Mouse (Mus musculus) frontal cortex, postnatal 10 days (tissue): ENCODE data around the gene Stk32c.

Experiments used
- DNase-seq, 2 experiments: peaks; one replicate each; pipeline ENCODE4 v3.0.0; 2022; ENCODE audit warnings: low spot score in 2 of 2, mixed read lengths in 1 of 2

Gene Stk32c

DNA sequence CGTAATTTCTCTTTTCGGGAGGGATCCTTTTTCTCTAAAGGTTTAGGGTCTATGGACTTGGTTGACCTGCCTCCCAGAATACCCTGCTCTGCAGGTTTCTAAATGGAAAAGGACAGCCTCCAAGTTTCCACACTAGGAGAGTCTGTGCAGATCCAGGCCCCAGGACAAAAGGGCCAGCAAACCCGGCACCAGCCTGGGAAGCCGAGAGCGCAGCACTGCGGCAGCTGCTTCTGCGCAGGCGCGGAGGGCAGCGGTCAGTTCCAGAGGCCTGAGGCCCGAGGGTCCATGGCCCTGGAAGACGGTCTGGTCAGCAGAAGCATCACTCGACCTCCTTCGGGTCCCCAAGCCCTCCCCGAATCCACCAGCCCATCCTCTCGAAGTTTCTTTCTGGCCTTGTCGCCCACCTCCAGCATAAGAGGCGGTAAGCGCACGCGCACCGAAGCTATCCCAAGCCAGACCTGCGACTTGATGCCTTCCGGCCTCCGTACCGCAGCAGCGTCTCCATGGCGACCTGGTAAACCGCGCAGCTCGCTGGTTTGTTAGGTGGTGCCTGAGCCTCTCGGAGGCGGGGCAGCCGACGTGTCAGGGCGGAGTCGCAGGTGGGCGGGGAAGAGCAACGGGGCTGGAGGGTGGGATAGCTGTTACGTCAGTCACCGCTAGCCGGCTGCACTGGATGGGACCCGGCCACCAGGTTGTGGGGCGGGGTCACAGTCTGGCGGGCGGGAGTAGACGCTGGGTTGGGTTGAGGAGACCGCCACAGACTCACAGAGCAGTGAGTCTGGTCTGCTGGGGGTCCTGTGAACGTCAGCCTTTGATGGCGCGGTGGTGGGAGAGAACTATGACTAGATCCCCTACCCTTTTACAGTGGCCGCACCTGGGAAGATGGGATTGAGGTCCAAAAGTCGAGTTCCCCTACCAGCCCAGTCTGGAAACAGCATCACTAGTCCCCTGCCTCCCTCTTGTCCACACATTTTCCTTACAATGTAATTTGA is at the start of gene Stk32c, which contains the start of gene Lrrc27:
Stk32c (minus strand) TSS at position 554 of the 992 bp plus-strand sequence.
Lrrc27 (plus strand) TSS at position 235 of the 992 bp plus-strand sequence.
- DNase-seq: peak; percentile 97

DNA sequence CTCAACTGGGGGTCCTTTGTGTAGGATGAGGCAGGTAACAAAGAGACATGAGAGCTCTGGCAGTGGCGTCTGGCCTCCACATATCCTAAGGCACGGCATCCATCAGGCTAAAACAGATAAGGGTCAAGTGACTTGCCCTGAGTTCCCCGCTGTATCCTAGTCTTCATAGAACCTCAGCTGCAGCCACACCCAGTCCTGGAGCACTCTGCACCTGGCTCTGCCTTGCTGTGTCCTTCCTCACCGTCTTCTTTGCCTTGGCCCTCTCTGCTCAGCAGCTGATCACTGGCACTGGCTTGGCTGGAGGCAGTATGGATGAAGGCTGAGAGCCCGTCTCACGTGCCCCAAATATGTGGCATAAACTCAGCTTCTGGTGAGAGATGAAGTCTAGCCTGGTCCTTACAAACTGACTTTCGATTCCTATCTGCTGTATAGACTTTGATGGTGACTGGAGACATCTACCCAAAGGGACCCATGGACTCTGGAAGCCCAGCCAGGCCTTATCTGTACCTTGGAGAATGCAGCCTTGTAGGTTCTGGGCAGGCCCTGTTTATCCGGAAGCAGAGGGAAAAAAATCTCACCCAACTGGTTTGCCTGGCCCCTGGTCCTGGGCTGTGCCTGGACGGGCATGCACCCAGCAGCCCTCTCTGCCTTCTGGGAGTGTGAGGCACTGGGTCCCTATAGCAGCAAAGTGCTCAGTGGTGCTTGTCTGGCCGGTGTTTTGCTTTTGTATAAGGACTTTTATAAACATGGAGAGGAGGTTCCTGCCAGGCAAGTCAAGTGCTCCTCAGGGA is 44.8 kb upstream of the Stk32c start:
- no peak for DNase-seq

DNA sequence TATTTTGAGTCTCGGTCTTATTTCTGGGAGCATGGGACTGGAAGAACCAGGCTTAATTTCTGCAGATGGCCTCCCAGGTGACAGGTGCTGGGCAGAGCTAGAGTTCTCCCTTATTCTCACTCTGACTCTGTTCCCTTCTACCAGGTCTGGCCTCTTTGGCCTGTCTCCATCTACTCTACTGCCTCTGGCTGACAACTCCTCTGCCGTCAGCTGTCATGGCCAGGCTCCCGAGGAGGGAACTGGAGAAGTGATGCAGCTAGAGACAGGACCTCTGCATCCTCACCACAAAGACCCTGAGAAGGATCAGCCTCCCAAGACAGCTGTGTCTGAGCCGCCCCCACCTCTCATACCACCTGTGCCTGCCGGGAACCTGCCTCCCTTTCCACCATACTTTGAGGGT is 41.5 kb upstream of the Stk32c start:
- DNase-seq: no peak

DNA sequence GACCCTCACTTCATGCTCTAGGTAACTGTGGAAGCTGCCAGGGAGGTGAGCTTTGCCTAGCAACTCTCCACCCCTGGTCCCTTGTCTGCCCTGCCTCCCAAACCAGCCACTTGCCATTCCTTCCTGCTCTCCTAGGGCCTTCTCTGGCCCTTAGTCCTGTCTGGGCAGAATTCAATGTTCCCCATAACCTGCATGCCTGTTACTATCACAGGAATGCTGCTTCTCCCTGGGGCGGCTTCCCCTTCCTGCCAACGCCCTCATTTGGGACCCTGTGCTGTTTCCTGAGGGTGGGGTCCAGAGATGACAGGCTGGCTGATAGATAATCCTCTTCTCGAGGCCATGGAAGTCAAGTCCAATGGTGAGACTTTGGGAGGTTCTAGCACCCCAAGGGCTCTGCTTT is 40.4 kb upstream of the Stk32c start:
- DNase-seq: no peak

DNA sequence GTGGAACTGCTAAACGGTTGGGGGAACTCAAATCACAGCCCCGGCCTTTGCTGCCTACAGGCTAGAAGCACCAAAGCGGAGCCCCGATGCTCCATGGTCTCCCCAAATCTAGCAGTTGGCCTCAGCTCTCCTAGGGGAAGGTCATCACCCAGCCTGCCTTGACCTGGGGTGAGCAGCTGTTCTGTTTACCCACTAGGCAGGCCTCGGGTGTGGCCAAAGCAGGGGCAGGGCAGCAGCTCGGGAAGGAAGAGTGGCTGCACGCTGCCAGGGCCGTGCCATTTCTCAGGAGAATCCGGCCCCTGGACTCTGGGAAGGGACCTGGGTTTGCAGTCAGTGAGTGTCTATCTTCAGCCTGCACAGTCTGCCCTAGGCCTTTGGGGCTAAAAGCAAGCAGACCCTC is 39.9 kb upstream of the Stk32c start:
- DNase-seq: no peak

DNA sequence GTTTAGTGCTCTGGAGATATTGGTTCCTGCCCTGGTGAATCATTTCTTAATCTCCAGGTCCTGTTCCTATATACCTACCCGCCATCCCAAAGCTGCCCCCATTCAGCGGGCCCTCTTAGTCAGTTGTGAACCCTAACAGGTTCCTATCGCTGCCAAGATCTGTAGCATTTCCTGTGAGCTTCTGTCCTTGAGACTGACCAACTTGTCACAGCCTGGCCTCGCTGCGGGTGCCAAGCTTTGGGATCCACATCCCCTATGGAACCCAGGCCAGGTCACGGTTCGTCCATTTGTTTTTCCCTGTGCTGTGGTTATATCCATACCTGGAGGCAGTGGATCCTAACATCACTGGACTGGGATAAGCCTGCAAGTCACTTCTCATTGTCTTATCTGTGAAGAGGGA is 39.5 kb upstream of the Stk32c start:
- no peak for DNase-seq

DNA sequence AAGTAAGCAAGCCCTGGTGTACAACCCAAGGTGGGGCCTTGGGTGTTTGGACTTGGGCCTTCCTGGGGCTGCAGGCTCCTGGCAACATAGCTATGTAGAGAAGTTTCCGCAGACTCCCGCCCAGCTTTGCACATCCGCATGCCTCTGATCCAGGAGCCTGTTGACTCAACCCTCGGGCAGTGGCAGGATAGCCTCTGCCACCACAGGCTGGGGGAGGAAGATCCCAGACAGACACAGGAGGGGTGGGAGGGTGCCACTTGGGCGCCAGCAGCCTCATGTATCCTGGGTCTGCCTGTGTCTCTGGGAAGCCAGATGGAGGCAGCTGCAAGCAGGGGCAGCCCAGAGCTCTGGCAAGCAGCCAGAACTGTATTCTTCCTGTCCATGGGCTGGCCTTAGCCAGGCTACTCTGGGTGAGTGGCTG is 38.8 kb upstream of the Stk32c start:
- no peak for DNase-seq

DNA sequence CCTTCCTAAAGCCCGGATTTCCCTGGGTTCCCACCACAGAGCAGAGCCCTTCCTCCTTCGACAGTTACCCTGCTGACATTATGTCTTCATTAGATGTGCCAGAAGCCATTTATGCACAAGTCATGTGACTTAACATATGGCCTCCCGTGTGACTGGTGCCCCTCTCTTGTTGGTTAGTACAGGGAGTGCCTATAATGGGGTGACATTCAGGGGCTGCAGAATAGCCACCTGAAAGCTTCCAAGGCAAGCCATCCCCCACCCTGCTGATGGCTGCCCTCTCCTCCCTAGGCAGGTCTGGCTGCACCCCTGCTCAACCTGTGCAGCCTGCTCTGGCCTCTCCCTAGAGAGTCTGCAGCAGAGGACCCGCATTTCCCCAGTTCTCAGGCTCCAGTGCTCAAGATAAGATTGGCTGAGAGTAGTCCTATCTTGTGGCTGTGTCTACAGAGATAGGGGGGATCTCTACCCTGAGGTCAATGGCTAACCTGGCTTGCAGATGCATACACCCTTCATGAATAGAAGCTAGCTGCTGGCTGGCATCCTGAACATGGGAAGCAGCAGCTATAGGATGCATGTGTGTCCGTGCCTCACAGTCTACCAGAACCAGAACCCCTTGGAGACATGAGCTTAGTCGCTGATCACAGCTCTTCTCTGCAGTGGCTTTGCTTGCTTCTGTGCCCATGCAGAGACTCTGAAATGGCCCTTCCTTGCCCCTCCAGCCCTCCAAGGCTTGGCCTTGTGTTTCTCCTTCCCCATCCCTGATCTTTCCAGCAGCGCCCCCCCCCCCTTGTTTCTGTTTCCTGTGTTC is 36.5 kb upstream of the Stk32c start:
- DNase-seq: no peak

DNA sequence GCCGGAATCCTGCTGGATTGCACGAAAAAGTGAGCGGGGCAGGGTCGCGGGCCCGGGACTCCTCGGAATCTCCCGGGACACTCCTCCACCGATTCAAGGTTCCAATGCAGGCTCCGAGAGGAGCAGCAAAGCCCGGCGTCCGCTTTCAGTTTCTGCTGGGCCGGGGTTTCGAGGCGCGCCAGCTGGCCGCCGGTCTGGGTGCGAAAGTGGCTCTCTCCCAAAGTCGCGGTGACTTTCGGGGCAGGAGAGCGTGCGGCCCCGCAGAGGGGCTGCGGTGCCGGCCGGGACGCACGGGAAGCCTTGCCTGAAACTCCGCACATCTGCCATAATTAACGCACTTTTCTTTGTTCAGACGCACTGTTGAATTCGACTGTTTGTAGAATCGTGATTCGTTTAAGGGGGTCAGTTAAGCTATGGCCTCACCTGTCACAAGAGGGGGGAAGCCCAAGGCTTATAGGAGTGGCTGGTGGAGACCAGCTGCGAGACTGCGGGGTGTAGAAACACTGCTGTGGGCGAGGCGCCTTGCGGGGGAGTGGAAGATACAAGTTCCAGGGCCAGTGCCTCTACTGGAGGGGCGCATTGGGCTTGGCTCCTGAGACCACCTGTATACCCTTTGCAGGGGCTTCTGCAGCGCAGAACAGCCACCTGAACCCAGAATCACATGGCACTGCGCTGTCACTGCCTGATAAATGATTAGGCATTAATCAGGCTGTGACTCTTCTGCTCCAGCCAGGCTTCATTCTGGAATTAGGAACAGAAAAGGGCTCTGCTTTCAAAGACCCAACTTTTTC is 35.7 kb upstream of the Stk32c start:
- DNase-seq: no peak

DNA sequence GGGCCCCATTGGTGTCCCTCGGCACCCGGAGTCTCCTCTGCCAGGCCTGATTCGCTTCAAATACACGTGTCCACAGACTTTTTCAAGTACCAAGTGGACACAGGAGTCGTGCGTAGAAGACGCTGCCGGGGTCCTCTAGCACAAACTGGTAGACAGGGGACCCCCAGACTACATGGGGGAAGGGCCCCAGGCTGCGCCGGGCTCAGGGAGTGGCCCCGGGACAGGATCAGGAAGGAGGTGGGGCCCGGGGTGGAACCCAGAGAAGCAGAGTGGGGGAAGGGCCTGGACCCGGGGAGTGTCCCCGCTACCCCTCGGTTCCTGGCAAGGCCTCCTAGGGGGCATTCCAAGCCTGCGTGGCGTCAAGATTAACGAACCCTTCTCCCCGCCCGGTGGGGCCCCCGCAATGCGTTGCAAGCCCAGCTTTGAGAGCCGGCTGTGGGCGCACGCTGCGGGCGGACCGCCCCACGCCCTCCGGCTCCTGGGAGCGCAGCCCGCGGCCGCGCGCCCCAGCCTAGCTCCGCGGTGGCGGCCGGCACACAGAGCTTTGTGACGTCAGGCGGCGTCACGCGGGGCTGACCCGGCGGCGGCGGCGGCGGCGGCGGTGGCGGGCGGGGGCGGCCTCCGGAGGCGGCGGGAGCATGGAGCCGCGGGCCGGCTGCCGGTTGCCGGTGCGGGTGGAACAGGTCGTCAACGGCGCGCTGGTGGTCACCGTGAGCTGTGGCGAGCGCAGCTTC is 34.9 kb upstream of the Stk32c start, which contains the start of gene Pwwp2b:
Pwwp2b (plus strand) TSS at position 602 of the 734 bp plus-strand sequence.
- DNase-seq: peak in 1 of 2 experiments; percentile 67

DNA sequence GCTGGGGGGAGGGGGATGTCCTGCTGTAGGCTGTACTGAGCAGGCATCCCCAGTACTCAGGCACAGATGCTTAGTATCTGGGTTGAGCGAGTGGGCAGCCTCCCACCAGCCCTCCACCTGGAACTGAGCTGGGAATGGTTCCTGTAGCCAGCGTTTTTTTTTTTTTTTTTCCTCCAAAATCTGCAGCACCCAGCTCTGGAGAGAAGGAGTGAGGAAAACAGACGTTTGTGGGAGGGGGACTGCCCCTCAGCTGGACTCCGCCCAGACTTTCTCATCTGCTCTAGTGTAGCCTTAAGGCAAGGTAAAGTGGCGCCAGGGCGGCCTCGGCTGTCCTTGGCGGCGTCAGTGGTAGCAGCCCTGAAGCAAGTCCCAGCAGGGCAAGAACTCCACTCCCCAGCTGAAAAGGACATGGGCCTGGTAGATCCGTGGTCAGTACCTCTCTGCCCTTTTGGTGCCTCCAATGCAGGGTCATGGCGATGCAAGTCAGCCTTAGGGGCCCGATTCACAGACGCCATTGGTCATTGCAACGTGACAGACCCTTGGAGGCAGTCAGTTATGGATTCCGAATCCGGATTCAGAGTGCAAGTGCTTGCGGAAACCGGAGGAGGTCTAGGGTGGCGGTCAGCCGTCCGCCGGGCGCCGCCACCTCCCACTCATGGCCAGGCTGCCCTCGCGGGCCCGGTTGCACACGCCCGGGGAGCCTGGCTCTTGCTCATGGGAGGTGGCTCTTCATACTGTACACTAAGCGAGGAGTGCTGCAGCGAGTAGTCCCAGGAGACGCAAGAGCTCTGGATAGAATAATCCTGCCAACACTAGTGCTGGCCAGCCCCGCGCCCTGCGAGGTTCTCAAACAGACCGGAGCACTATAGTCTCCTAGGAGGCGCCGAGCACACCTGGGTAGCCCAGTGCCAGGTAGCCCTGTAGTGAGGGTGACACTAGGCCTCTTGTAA is 34.1 kb upstream of the Stk32c start:
- DNase-seq: peak; percentile 32 to 52

DNA sequence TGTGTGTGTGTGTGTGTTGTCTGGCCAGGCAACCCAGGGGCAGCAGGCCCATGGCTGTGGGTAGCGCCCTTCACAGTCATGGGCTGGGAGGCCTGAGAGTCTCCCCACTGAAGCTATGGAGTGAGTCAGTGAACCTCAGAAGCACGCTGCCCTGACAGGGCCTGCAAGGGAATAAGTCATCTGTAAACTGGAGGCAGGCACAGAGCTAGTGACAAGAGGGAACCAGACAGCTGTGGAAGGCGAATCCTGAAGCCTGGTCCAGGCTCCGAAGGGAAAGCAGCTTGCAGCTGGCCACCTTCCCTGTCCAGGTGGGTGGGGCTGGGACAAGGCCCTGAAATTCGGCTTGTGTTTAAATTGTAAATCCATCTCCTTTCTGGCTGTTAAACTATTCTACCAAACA is 33.0 kb upstream of the Stk32c start:
- DNase-seq: no peak

DNA sequence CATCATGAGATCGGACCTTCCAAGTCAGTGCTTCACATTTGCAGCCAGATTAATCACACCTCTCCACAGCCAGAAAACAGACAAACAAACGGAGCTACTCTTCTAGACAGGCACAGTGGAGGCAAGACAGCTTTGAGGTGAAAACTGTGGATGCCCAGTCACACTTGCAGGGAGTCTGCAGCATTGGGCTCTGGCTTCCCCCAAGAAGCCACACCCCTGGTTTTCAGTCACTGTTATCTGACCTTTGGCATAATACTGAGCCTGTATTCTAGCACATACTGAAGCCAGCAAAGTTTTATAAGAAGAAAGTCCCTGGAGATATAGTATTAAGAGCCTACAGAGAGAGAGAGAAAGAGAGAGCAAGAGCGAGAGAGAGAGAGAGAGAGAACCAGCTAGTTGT is 26.3 kb upstream of the Stk32c start:
- no peak for DNase-seq

DNA sequence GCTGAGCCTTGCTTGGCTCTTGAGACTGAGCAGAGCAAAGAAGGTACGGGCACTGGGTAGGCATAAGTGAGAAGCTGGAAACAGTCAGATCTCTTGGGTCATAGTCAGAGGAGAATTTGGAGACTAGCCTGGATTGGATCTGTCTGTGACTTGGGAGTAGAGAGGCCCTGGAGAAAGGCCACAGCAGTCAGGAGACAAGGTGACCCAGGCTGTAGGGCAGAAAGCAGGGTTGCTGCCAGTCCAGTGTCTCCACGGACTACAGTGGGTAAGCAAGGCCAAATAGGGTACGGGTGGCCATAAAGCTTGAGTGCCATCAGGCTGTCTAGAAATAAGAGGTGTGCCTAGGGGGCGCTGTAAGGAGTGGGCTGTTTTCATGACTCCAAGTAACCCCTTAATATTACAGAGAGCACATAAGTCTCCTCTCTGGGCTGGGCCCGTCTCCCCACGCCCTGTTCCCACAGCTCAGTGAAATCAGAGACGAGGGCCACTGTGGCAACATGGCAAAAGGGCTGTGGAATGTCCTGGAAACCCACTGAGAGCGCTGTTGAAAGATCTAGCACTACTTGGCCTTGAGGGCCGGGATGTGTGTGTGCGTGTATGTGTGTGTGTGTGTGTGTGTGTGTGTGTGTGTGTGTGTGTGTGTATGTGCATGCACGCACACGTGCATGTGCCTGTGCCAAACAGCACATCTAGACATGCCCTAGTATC is 22.7 kb upstream of the Stk32c start:
- DNase-seq: no peak

DNA sequence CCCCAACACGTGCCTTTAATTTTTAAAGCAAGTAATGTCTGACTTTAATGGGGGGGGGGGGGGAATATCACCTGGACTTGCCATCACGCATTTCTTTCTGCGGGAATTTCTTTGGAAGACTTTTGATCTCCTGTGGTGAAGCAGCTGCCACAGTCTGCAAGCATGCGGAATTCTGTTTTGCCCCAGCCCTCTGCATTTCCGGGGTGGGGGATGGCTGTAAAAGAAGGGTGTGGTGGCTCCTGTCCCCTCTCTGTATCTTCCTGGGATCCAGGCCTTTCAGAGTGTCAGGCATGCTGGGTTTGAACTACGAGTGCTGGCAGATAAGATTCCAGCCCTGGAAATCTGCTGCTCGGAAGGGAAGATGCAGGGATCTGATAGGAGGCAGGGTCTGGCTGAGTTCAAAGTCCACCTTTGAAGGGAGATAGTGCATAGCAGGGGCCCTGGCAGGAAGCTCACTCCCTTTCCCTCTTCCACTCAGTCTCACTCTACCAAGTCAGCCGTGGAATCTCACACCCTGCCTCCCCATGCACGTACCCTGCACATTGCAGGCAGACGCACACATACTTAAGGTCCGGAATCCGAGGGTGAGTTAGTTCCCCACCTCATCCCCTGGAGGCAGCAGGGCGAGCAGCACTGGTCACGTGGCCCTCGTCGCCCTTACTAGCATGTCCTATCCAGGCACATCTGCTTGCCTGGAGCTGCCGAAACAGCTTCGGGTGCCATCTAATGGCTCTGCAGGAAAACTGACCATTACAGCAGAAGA is 21.5 kb upstream of the Stk32c start:
- peak in 1 of 2 experiments; percentile 37 for DNase-seq

DNA sequence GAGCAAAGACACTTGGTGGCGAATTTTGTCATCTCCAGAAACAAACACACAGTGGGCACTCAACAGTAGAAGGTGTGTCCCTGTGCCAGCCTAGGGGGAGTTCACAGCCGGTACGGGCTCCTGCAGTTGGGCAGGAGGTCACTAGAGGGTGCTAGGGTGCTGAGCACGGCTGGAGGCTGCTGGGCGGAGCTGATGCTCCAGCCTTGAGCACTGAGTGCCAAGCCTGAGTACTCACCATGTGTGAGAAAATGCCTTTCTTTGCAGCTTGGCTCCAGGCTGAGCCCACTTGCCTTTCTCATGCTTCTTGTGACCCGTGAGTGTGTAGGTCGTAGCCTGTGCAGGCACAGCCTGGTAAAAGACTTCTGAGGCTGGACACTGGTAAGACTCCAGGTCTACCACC is 20.6 kb upstream of the Stk32c start:
- peak; percentile 61 to 84 for DNase-seq

DNA sequence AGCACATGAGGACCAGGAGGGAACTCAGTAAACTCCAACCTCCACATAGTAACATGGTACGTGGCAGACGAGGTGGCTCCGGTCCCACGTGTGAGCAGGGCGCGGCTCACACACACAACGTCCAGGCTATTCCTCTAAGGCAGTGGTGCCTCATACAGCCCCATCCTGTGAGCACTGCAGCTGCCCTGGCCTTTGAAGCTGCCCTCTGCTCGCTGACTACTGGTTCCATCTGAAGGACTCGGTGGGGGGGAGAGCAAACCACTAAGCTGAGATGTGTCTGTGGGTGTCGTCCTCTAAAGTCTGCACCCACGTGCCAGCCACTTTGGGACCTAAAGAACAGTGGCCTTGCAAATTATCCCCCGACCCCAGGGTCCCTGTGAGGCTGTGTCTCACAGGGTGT is 17.1 kb upstream of the Stk32c start:
- no peak for DNase-seq

DNA sequence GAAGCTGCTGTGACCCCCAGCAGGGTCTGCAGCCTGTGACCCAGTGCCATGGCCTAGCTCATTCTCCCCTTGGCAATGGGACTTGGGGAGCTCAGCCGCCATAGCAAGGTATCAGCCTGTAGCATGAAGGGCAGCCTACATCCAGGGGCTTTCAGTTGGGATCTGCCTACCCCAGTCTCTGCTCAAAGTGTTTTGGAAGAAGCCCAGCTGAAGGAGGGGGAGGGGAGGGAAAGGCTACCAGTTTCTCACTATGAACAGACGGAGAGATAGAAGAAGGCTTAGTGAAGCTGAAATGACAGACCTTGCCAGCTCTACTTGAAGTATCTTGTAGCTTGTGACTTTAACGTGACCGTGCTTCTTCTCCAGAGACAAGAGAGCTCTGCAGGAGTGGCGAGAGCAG is 16.7 kb upstream of the Stk32c start:
- no peak for DNase-seq
